Mouse (Mus musculus) E14TG2a.4 (cell line): ENCODE measurements around the gene Drd5.

ENCODE experiments used
- CTCF ChIP-seq: conservative IDR thresholded peaks from 2 replicates; pipeline ENCODE4 v1.5.1; 2014; ENCODE audit warnings: low read length
- NANOG ChIP-seq: IDR thresholded peaks from 2 replicates; pipeline ENCODE4 v1.6.1; 2014; ENCODE audit warnings: borderline replicate concordance, low read length, mixed read lengths

DNA sequence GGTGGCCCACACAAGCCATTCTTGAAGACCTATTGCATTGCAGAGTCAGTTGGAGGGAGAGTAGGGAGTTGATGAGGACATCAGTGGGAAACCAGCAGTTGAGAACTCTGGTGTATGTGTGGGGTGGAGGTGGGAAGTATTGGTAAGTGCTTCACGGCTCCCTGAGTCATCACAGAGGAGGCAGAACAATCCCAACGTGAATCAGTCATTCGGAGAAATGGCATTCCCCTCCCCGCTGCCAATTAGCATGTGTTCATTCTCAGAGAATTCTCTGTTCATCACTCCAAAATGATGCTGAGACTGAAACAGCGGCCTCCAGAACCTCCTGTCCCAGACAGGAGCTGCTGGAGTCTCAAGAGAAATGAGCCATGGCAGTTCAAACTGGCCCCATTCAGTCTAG, 45.2 kb downstream of the Drd5 start:
- TF ChIP-seq CTCF (no peak), NANOG (no peak)
